Mouse (Mus musculus) cerebellum, postnatal 36 days (tissue): ENCODE results near the gene Gm21028.
"Not testable (repeated sequence)": the region's sequence is repeated elsewhere in the genome, so short reads cannot be mapped to it uniquely, and the experiment has no call there.

Experiments
- DNase-seq, 2 experiments: peaks; one replicate each; pipeline ENCODE4 v3.0.0; 2021 to 2022; ENCODE audit warnings: mixed read lengths in 2 of 2

The Gm21028 gene

DNA sequence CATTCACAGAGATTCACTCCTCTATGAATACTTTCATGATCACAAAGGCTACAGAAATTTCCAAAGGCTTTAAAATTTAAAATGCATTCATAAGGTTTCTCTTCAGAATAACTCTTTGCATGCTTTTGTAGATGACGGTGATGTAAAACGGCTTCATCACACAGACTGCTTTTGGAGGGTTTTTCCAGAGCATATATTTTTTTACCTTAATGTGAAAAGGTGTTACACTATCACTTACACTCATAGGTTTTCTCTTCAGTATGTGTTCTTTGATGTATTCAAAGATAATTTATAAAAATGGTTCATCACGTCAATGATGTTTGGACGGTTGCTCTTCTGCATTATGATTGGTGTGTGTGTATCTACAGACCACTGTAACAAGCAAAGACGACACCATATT is at the start of gene Gm21028:
Gene Gm21028 (minus strand): TSS at position 101 of the 400 bp plus-strand sequence.
- DNase-seq: no peak

DNA sequence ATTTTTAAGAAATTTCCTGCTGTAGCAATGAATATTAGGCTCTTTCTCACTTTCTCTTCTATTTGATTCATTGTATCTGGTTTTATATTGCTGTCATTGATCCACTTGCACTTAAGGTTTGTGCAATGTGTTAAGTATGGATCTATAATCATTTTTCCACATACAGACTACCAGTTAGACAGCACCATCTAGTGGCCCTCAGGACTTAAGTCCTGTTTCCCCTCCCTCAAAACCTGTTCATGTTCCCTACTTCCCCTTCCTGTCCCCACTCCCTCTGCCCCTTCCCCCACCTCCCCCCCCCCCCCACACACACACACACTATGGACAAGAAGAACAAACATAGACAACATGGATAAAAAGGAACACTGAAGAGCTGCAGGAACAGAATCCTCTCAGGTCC is 17.3 kb upstream of the Gm21028 start:
- not testable (repeated sequence) for DNase-seq

DNA sequence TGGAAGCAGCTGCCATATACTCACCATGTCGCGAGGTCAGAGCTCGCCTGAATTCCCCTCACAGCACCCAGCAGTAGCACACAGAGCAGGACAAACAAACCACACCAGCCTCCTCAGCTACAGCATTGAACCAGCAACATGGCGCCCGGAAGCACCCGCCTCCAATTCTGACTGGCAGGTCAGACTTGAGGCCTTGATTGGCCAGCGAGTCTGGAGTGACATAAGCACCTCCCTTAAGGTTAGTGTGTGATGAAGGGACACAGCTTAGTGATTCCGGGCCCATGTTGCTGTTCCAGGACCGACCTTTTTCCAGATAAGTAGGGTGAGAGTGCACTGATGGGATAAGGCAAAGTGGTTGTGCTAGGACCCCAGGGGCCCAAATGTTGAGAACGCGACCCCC is 14.0 kb upstream of the Gm21028 start, which contains the start of gene Zfp977:
Gene Zfp977 (minus strand): TSS at position 135 of the 400 bp plus-strand sequence.
- DNase-seq: not testable (repeated sequence)

DNA sequence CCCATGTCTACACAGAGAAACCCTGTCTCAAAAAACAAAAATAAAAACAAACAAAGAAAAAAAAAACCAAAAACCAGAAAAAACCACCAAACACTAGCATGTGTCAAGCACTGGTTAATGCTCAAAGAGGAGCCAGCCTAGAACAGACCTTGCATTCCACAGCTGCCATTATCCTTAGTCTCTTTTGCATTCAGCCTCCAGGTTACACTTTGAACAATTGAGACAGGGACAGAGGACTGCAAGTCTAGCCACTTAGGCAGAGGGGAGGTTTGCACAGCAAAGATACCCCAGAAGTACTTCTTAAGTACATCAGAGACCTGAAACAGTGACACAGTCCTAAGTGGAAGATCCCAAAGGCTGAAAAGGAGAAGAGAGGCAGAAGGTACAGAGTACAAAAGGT is 12.9 kb upstream of the Gm21028 start:
- DNase-seq: not testable (repeated sequence)

DNA sequence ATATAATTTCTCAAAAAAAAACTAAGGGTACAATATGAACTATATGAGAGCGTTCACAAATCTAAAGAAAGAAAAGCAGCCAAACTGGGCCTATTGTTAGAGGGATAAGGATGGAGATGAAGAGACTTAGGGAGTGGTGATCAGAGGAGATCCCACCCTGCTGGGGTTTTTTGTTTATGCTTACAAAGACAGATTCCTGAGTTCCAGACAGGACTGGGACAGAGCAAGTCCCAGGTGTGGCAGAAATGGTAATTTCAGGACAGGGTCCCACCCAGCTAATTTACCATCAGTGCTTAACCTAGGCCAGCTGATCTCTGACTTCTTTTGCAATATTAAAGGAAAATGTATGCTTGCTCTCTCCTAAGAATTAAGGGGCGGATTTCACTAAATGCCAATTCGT is 26.6 kb downstream of the Gm21028 start:
- DNase-seq: no peak
